Mouse (Mus musculus): Measurements from ENCODE around the gene Slc6a8.

Slc6a8 gene

DNA sequence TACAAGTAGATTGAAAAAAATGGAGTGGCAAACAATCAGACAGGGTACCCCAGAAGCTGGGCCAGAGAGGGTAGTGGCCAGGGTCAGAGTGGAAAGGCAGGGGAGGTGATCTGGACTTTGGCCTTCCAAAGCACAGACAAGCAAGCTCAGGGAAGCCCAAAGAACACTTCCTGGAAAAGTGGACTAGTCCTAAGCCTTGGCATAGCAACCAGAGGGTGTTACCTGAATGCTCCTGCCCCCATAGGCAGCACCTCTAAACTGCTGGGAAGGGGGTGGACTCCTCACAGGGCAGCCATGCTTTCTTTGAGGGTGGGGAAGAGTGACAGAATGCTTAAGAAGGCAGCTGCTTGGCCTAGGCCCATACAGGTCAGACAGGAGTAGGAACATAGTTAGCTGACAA is 12.0 kb downstream of the Slc6a8 start:
- no peak for DNase-seq (ENCODE audit: low spot score)

DNA sequence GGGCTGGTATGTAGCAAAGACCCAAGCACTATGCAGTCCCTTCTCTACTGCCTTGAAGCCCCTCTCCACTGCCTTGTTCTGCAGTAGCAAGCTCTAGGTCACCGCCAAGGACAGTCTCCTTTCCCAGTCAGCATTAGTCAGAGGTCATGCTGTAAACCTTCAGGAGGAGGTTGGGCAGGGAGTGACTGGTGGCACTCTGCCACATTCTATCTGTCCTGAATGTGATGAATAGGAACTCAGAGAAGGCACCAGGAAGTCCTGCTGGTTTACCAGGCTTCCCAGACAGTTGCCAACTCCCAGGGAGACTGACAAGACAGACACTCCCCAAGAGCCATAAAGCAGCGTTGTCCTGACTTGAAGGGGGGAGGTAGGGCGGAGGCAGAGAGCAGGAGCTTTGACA is 12.7 kb downstream of the Slc6a8 start:
- DNase-seq (ENCODE audit: low spot score) = no peak

DNA sequence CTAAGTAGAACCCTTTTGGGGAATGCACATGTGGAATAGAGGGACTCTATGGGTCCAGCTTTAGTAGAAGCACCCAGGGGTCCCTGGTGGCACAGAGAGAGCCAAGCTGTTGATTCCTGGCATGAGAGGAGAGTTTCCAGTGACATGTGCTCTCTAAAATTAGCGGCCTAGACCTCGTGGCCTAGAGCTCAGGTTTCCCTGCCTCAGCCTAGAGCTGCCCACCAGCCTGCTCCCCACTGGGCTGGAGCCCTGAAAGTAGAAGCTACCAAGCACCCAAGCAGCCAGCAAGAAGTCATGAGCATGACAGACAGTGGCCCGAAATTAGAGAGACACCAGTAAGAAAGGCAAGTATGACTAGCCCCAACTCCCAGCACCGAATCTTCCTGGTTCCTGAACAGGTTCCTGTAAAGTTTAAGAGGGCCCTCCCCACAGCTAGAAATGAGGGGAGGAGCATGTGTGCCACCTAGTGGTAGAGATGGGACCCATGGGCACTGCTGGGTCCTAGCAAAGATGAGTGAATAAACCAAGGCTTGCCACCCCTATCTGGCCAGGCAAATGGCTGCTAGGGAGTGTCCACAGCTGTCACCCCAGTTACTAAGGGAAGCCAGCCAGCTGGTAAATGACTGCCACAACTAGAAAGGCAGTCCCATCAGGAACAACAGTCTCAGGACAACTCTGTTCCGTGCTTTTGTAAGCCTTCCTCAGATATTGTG is 18.1 kb downstream of the Slc6a8 start:
- DNase-seq (ENCODE audit: low spot score) = no peak

DNA sequence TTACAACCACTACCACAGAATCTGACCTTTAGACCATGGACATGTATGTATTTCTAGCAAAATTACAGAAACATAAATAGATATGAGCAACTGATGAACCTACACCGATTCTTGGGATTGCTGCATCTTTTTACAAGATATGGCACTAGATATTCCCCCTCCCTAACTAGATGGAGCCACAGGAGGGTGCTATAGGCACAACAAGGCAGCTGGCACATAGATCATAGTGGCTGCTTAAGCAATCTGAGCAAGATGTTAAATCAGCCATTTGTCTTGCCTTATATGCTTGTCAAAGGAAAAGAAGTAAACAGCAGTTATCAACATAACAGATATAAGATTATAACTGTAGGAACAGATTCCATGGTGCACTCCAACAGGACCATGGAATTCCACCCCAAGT is 27.5 kb downstream of the Slc6a8 start:
- no peak for DNase-seq (ENCODE audit: low spot score)

DNA sequence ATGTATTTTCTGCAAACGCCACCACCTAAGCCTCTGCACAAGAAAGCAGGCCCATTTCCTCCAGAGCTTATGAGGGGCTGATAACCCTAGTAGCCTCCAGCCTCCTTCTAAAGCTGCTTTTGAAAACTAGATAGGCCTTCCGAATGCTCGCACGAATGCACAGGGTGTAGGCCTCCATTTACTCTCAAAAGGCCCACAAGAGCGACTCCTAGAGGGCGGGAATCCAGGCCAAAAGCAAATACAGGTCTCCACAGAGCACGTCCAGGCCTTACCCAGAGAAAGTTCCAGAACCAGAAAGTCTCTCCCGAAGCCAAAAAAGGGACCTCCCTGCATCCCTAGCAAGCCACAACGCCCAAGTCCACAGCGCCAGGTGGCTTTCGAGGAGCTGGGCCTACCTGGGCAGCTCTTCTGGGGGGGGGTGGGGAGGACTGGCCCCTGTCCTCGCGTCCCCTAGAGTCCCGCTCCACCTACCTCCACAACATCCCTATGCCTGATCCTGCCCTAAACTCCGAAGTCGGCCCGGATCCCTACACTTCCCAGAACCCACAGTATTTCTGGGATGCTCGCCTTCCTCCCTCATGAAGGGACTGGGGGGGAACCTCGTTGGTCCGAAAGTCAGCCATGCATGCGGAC is 42.6 kb downstream of the Slc6a8 start:
- no peak for DNase-seq (ENCODE audit: low spot score)

DNA sequence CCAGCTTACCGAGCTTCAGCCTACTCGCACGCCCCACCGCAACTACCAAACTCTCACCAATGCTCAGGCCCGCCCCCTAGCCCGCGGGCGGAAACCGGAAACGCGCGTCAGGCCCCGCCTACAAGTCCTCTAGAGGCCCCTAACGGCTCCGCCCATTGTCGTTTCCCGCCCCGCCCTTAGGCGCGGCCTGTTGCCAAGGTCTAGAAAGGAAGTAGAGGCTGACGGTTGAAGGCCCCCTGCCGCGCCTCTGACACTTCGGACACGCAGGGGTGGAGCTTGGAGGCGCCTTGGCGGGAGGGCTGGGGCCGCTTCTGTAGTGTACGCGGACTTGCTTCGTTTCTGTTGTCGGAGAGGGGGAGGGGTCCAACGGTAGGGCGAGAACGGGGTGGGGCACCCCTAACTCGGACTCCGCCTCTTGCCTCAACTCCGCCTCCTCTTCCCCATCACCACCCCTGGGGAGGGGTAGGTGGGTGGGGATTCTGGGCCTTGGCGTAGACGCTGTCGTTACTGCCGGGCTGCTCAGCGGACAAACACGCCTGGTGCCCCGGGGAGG is 43.2 kb downstream of the Slc6a8 start, which contains the start of the genes Bcap31 and Abcd1:
Bcap31 (minus strand) TSS at position 67 of the 553 bp plus-strand sequence.
Abcd1 (plus strand) TSS at position 489 of the 553 bp plus-strand sequence.
- peak; percentile 82 for DNase-seq (ENCODE audit: low spot score)

DNA sequence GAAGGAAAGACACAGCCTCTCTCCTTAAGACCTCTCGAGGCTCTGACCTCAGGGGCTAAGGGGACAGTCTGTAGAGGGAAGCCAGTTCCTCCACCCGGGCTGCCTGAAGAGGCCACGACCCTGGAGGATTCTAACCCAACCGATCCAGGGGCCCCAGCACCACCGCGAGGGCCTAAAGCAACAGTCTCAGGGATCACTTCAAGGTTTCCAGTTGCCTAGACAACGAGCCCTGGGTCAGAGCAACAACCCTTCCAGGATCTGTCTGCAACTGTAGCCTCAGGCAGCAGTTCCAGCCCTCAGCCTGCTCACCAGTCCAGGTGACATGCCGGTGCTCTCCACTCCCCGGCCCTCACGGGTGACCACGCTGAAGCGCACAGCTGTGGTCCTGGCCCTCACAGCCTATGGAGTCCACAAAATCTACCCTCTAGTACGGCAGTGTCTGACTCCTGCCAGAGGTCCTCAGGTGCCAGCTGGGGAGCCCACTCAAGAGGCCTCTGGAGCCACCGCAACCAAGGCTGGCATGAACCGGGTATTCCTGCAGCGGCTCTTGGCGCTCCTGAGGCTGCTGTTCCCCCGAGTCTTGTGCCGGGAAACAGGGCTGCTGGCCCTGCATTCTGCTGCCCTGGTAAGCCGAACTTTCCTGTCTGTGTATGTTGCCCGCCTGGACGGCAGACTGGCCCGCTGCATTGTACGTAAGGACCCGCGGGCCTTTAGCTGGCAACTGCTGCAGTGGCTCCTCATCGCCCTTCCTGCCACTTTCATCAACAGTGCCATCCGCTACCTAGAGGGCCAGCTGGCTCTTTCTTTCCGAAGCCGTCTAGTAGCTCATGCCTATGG is 44.0 kb downstream of the Slc6a8 start:
- no peak for DNase-seq (ENCODE audit: low spot score)

DNA sequence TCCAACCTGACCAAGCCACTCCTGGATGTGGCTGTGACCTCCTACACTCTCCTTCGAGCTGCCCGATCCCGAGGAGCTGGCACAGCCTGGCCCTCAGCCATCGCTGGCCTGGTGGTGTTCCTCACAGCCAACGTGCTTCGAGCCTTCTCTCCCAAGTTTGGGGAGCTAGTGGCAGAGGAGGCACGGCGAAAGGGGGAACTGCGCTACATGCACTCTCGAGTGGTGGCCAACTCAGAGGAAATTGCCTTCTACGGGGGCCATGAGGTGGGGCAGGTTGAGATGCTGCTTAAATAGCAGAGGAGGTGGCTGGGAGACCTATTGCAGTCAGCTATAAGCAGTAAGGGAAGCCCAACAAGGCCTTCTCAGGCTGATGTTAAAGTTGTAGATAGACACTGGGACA is 44.7 kb downstream of the Slc6a8 start:
- no peak for DNase-seq (ENCODE audit: low spot score)

DNA sequence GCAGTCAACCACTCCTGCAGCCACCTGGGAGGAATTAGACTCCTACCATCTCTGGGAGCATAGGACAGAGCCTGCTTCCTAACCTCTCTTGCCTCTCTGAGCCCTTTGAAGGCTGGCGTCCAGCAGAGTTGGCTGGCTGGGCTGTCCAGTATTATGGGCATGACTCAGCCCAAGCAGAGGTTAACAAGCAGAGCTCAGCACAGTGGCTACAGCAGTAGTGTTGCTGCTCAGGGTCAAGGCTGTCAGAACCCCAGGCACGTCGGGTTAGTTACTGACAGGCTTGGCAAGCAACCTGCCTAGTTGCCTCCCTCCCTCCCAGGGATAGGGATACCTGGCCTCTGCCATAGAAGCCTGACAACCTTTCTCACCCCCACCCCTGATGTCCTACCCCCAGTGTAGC is 45.3 kb downstream of the Slc6a8 start:
- DNase-seq (ENCODE audit: low spot score) = no peak

DNA sequence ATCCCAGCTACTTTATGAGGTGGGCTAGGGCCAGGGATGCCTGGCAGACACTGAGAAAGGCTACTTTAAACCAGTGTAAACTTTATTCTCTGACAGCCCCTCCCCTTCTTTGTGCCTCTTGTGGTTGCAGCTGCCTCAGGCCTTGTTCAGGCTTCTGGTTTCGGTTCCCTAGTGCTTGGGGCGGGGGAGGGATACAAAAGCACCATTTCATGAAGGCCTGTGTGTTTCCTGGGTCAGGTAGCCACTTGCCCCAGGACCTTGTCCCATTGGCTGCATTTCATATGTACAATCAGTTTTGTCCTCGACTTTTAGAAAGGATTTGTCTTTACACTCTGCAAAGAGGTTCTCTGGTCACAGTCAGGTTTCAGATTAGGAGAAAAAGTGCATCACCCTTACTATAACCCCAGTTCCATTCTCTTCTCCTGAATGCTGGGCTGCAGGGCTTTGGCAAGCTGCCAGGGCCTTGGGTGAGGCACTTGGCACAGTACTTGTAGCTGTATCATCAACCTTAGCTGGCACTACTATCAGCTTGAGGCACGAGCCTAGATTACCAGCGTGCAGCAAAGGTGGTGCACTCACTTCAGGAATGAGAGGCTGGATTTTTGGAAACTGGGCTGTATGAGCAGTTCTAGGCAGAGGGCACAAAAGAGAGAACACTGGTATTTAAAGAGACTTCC is 45.9 kb downstream of the Slc6a8 start:
- no peak for DNase-seq (ENCODE audit: low spot score)

DNA sequence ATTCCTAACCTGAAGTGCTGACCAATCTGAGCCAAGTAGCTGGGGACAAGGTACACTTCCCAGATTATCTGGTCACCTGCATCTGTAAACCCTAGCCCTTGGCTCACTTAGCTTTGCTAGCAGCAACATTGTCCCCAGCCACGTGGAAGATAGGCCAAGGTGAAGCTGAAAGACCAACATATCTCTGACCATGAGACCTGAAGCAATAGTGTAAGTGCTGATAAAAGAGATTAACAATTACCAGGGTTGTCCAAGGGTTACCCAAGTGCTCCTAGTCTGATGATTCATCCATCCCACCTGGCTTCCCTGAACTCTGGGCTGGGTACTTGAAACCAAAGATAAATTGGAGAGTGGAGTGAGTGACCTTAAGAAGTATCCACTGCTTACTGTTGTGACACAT is 58.0 kb downstream of the Slc6a8 start:
- no peak for DNase-seq (ENCODE audit: low spot score)
